Mouse (Mus musculus) forebrain, postnatal 0 days (tissue): ENCODE data around the gene Wdr34. TPM values are rescaled to one million over a fixed set of nuclear protein-coding genes. Genes with fewer than 3 reads are reported as not detected.

Experiments
- ATAC-seq: fragments of 200-750 bp; cut with Nextera tagmentation; 2 replicates; pipeline ENCODE4 v1.8.0; 2017; ENCODE audit warnings: mild to moderate bottlenecking, moderate library complexity
- DNase-seq: peaks from one replicate; pipeline ENCODE4 v3.0.0-alpha.2; 2015
- H3K27ac ChIP-seq: fragments of 300-500 bp; sonication (generic); 2 replicates; pipeline ENCODE4 v1.5.1; 2014; ENCODE audit warnings: low read depth, mild to moderate bottlenecking, antibody characterized with exemption, low read length, moderate library complexity, mixed read lengths
- H3K27me3 ChIP-seq: fragments of 300-500 bp; sonication (generic); 2 replicates; pipeline ENCODE4 v1.6.1; 2014; ENCODE audit warnings: mild to moderate bottlenecking, low read length, mixed read lengths; ENCODE audit not compliant: insufficient read depth
- H3K36me3 ChIP-seq: fragments of 300-500 bp; sonication (generic); 2 replicates; pipeline ENCODE4 v1.6.1; 2014; ENCODE audit warnings: mild to moderate bottlenecking, moderate library complexity; ENCODE audit not compliant: insufficient read depth
- H3K4me1 ChIP-seq: fragments of 300-500 bp; sonication (generic); 2 replicates; pipeline ENCODE4 v1.6.1; 2014; ENCODE audit warnings: antibody characterized with exemption; ENCODE audit not compliant: insufficient read depth
- H3K4me2 ChIP-seq: fragments of 300-500 bp; sonication (generic); 2 replicates; pipeline ENCODE4 v1.6.1; 2014; ENCODE audit warnings: low read depth, mild to moderate bottlenecking, moderate library complexity
- H3K4me3 ChIP-seq: fragments of 300-500 bp; sonication (generic); 2 replicates; pipeline ENCODE4 v1.5.1; 2014; ENCODE audit warnings: low read depth, low read length, mixed read lengths
- H3K9ac ChIP-seq: fragments of 300-500 bp; sonication (generic); 2 replicates; pipeline ENCODE4 v1.6.1; 2014; ENCODE audit warnings: mild to moderate bottlenecking
- H3K9me3 ChIP-seq: fragments of 300-500 bp; sonication (generic); 2 replicates; pipeline ENCODE4 v1.6.1; 2016; ENCODE audit warnings: low read length
- CTCF ChIP-seq: sonication (generic); IDR thresholded peaks from 2 replicates; pipeline ENCODE4 v1.5.1; 2016; ENCODE audit warnings: antibody characterized with exemption, control low read depth, low read depth
- WGBS: fragments of 180-500 bp; shearing (Covaris S2); extraction: QIAGEN DNeasy Blood & Tissue Kit; methylation state at CpG from one replicate; pipeline ENCODE4 v1.1.7; 2014; 5-methylcytosine and 5-hydroxymethylcytosine counted together
- polyA plus RNA-seq: library from polyadenylated mRNA; unstranded; fragments of >200 nt; fragmentation: Nextera tagmentation; extraction: Ambion mirVana; gene quantifications from 2 replicates; pipeline ENCODE4 v1.2.1, GENCODE M21; 2015
- total RNA-seq: library from RNA; depleted of rRNA; stranded (reverse); fragments of >200 nt; gene quantifications from 2 replicates; pipeline ENCODE4 v1.2.3, GENCODE M21; 2014

Wdr34 gene
- total and polyA plus RNA-seq, 2 experiments from 2014 or later, result 83.6 to 103 TPM

- Histone ChIP-seq H3K4me3 (no peak overlapping the region), H3K9me3 (no peaks in the 10 kb centered on the region), H3K36me3 (no peaks in the 10 kb centered on the region), H3K27me3 (no peaks in the 10 kb centered on the region), H3K27ac (no peak overlapping the region), H3K4me2 (no peak overlapping the region), H3K9ac (no peak overlapping the region), H3K4me1 (0 out of 2 replicates have a peak, but pooled peaks cover 4% of the 10 kb centered on the region)
- ATAC-seq (no peak), DNase-seq (no peak)
- TF ChIP-seq CTCF, result no peak
- 99% methylated on average over 6 of the region's 6 CpGs for WGBS
These were observed 1.6 kb downstream of the Wdr34 start for GRCm38 (mm10) chr2:30047127-30047526.

- H3K4me2 ChIP-seq, result no peak overlapping the region
- 0 out of 2 replicates have a peak, but pooled peaks cover 4% of the 10 kb centered on the region for H3K4me1 ChIP-seq
- no peaks in the 10 kb centered on the region for H3K9me3 ChIP-seq
- no peak for ATAC-seq
- no peak overlapping the region for H3K9ac ChIP-seq
- peaks cover 4% of the 10 kb centered on the region; the same call in 1 of the 2 replicates for H3K36me3 ChIP-seq
- WGBS, result 85% methylated on average over 5 of the region's 5 CpGs
- no peak overlapping the region for H3K27ac ChIP-seq
- no peak for TF ChIP-seq CTCF
- H3K4me3 ChIP-seq, result no peak overlapping the region
- DNase-seq, result no peak
- H3K27me3 ChIP-seq, result no peaks in the 10 kb centered on the region
These were observed 4.1 kb downstream of the Wdr34 start for GRCm38 (mm10) chr2:30044550-30044949.

GRCm38 (mm10) chr2:30042445-30042844 lies 6.2 kb downstream of the Wdr34 start:
- Histone ChIP-seq H3K9ac (no peak overlapping the region), H3K36me3 (peaks cover 14% of the 10 kb centered on the region), H3K4me1 (no peaks in the 10 kb centered on the region), H3K4me2 (no peak overlapping the region), H3K27me3 (no peaks in the 10 kb centered on the region), H3K9me3 (no peaks in the 10 kb centered on the region), H3K4me3 (no peak overlapping the region), H3K27ac (no peak overlapping the region)
- DNase-seq (peak; percentile 80), ATAC-seq (peak; percentile 56)
- peak; percentile 83 for TF ChIP-seq CTCF
- 3% methylated on average over 4 of the region's 4 CpGs for WGBS

- Histone ChIP-seq H3K4me3 (no peak overlapping the region), H3K9ac (no peak overlapping the region), H3K27me3 (no peaks in the 10 kb centered on the region), H3K36me3 (peaks cover 23% of the 10 kb centered on the region), H3K9me3 (no peaks in the 10 kb centered on the region), H3K4me1 (no peaks in the 10 kb centered on the region), H3K4me2 (no peak overlapping the region), H3K27ac (no peak overlapping the region)
- ATAC-seq (no peak), DNase-seq (no peak)
- no peak for TF ChIP-seq CTCF
These were observed 9.0 kb downstream of the Wdr34 start for GRCm38 (mm10) chr2:30039687-30040086.

GRCm38 (mm10) chr2:30038370-30038769 lies 10.3 kb downstream of the Wdr34 start:
- no peak overlapping the region for H3K27ac ChIP-seq
- no peaks in the 10 kb centered on the region for H3K9me3 ChIP-seq
- no peak for TF ChIP-seq CTCF
- 95% methylated on average over 10 of the region's 10 CpGs for WGBS
- H3K4me1 ChIP-seq, result no peaks in the 10 kb centered on the region
- peaks cover 29% of the 10 kb centered on the region for H3K36me3 ChIP-seq
- H3K27me3 ChIP-seq, result no peaks in the 10 kb centered on the region
- no peak overlapping the region for H3K9ac ChIP-seq
- DNase-seq (no peak), ATAC-seq (no peak)
- H3K4me2 ChIP-seq, result no peak overlapping the region
- no peak overlapping the region for H3K4me3 ChIP-seq

GRCm38 (mm10) chr2:30037762-30038161 lies 10.9 kb downstream of the Wdr34 start:
- ATAC-seq (no peak), DNase-seq (no peak)
- H3K27me3 ChIP-seq, result no peaks in the 10 kb centered on the region
- no peaks in the 10 kb centered on the region for H3K9me3 ChIP-seq
- 87% methylated on average over 2 of the region's 2 CpGs for WGBS
- no peak overlapping the region for H3K9ac ChIP-seq
- H3K27ac ChIP-seq, result no peak overlapping the region
- H3K36me3 ChIP-seq, result peaks cover 34% of the 10 kb centered on the region
- H3K4me1 ChIP-seq, result no peaks in the 10 kb centered on the region
- no peak overlapping the region for H3K4me3 ChIP-seq
- no peak for TF ChIP-seq CTCF
- H3K4me2 ChIP-seq, result no peak overlapping the region

- ATAC-seq (no peak), DNase-seq (no peak)
- H3K4me2 ChIP-seq, result no peak overlapping the region
- H3K9me3 ChIP-seq, result no peaks in the 10 kb centered on the region
- no peaks in the 10 kb centered on the region for H3K27me3 ChIP-seq
- H3K9ac ChIP-seq, result no peak overlapping the region
- no peak for TF ChIP-seq CTCF
- H3K4me1 ChIP-seq, result no peaks in the 10 kb centered on the region
- H3K27ac ChIP-seq, result no peak overlapping the region; the same call in 1 of the 2 replicates
- no peak overlapping the region for H3K4me3 ChIP-seq
- H3K36me3 ChIP-seq, result peaks cover 74% of the 10 kb centered on the region
- 66% methylated on average over 6 of the region's 6 CpGs for WGBS
These were observed 15.7 kb downstream of the Wdr34 start for GRCm38 (mm10) chr2:30032957-30033356.
